Mouse (Mus musculus) C2C12 (cell line): ENCODE results near the gene Acot3. TPM values are rescaled to one million over a fixed set of nuclear protein-coding genes. Genes with fewer than 3 reads are reported as not detected.

Source experiments
- H3K27me3 ChIP-seq: one replicate; pipeline ENCODE4 v1.6.1; 2011; ENCODE audit not compliant: control insufficient read depth, insufficient read depth, insufficient read length
- H3K36me3 ChIP-seq: one replicate; pipeline ENCODE4 v1.6.1; 2011; ENCODE audit not compliant: control insufficient read depth, insufficient read depth
- H3K4me3 ChIP-seq: one replicate; pipeline ENCODE4 v1.5.1; 2011; ENCODE audit warnings: mild to moderate bottlenecking, control low read depth; ENCODE audit not compliant: poor library complexity, insufficient read depth, severe bottlenecking
- H3K79me2 ChIP-seq: one replicate; pipeline ENCODE4 v1.6.1; 2011; ENCODE audit not compliant: control insufficient read depth, insufficient read depth
- H3K79me3 ChIP-seq: one replicate; pipeline ENCODE4 v1.6.1; 2011; ENCODE audit warnings: low read depth, control low read depth
- H3ac ChIP-seq: one replicate; pipeline ENCODE3; 2011; ENCODE audit warnings: low read depth; ENCODE audit not compliant: control insufficient read depth, insufficient read length
- CEBPB ChIP-seq: IDR thresholded peaks from one replicate; pipeline ENCODE4 v1.6.1; 2011; ENCODE audit warnings: low read depth, mild to moderate bottlenecking, control low read depth, moderate library complexity
- CTCF ChIP-seq: IDR thresholded peaks from one replicate; pipeline ENCODE4 v1.5.1; 2011; ENCODE audit not compliant: control insufficient read depth, insufficient read depth, insufficient read length
- FOSL1 ChIP-seq: IDR thresholded peaks from one replicate; pipeline ENCODE4 v1.8.0; 2011; ENCODE audit warnings: mild to moderate bottlenecking, low read length; ENCODE audit not compliant: poor library complexity, insufficient read depth, severe bottlenecking
- MAX ChIP-seq: IDR thresholded peaks from one replicate; pipeline ENCODE4 v1.6.1; 2011; ENCODE audit warnings: mild to moderate bottlenecking, control low read depth
- MYOD1 ChIP-seq: IDR thresholded peaks from one replicate; pipeline ENCODE4 v1.6.1; 2011; ENCODE audit warnings: low read depth; ENCODE audit not compliant: control insufficient read depth, insufficient read length
- MYOG ChIP-seq: IDR thresholded peaks from one replicate; pipeline ENCODE4 v1.6.1; 2011; ENCODE audit not compliant: control insufficient read depth, insufficient read length; ENCODE audit errors: extremely low read depth
- USF1 ChIP-seq: IDR thresholded peaks from one replicate; pipeline ENCODE4 v1.6.1; 2011; ENCODE audit warnings: low read depth, mild to moderate bottlenecking, control low read depth, moderate library complexity
- polyA plus RNA-seq: library from polyadenylated mRNA; unstranded; fragments of >200 nt; fragmentation: generic; extraction: Trizol; gene quantifications from one replicate; pipeline ENCODE4 v1.2.1, GENCODE M21; 2012; ENCODE audit warnings: missing spikeins

The Acot3 gene
- polyA plus RNA-seq, 1 experiment = not detected

DNA sequence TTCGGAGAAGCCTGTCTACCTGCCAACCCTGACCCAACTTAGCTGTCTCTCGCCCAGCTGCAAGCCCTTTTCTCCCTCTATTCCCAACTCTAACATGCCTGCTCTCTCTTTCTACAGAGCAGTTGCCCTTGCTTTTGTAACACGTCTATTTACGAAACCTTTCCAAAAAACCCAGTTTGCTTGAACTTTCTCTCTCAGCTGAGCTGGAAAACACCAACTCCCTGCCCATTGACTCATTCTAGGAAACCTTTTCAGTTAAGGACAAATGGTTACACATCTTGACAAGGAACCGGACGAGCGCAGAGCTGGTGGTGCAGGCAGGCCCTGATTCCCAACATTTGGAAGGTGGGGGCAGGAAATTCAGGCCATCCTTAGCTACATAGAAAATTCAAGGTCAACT, 665 bp downstream of the Acot3 start:
- Histone ChIP-seq H3K79me3 (no peaks in the 10 kb centered on the region), H3K27me3 (no peaks in the 10 kb centered on the region), H3K79me2 (no peaks in the 10 kb centered on the region), H3K4me3 (no peak overlapping the region), H3K36me3 (no peaks in the 10 kb centered on the region), H3ac (no peak overlapping the region)
- TF ChIP-seq MYOG (no peak), CEBPB (no peak), CTCF (no peak), MYOD1 (no peak), MAX (no peak), FOSL1 (no peak), USF1 (no peak)

DNA sequence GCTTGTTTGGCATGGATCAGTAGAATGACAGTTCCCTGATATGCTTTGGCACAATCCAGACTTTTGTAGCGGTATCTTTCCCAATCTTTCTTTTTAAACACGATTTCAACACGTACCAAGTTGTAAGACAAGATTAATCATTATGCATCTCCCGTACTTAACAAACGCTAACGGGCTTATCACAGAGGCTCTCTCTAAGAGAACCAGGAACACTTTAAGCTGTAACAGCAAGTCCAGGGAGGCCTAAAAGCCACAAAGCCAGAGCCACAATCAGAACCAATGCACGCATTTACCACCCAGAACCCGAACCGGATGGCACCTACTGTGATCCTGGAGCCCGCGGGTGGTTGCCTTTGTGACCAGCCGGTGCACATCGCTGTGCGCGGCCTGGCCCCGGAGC, 1.2 kb downstream of the Acot3 start:
- Histone ChIP-seq H3K36me3 (no peaks in the 10 kb centered on the region), H3K27me3 (peaks cover 3% of the 10 kb centered on the region), H3ac (no peak overlapping the region), H3K79me2 (no peaks in the 10 kb centered on the region), H3K79me3 (no peaks in the 10 kb centered on the region), H3K4me3 (no peak overlapping the region)
- TF ChIP-seq FOSL1 (no peak), MYOD1 (no peak), CEBPB (no peak), USF1 (no peak), CTCF (no peak)

DNA sequence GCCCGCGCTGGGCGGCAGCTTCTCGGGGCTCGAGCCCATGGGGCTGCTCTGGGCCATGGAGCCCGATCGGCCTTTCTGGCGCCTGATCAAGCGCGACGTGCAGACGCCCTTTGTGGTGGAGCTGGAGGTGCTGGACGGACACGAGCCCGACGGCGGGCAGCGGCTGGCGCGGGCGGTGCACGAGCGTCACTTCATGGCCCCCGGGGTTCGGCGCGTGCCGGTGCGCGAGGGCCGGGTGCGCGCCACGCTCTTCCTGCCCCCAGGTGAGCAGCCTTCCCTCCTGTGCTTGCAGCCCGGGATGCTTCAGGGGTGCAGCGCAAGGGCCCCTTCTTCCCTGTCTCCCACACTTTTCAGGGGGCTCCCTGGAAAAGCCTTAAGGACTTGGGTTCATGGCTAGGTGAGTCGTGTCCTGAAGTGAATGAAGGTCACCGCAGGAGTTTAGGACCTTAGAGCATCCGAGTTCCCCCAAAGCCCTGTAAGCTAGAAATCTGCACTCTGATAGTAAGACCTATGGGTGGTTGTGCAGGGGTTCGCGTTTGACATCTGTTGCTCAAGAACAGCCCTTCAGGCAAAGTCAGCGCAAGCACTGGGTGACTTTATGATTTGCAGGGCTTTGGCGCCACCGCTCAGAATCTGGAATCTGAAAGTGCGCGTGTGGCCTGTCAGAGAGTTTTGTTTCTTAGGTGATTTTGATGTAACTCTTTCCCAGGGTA, 1.9 kb downstream of the Acot3 start:
- H3K79me2 ChIP-seq = no peaks in the 10 kb centered on the region
- H3K79me3 ChIP-seq = no peaks in the 10 kb centered on the region
- TF ChIP-seq MYOD1 (no peak), MAX (no peak), USF1 (no peak), CEBPB (no peak), MYOG (no peak), CTCF (no peak), FOSL1 (no peak)
- H3K27me3 ChIP-seq = peaks cover 3% of the 10 kb centered on the region
- H3K36me3 ChIP-seq = no peaks in the 10 kb centered on the region
- no peak overlapping the region for H3ac ChIP-seq
- H3K4me3 ChIP-seq = no peak overlapping the region

DNA sequence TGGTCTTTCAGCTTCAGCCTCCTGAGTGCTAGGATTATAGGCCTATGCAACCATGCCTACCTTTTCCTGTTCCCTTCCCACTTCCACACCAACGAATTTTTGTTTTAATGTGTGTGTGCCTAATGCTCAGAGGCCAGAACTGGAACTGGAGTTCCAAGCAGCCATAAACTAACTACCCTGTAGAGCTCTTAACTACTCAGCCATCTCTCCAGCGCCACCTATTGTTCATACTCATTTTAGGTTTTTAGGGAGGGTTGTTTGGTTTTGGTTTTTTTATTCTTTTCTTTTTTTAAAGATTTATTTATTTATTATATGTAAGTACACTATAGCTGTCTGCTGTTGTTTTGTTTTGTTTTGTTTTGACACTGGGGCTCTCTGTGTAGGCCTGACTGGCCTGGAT, 9.0 kb downstream of the Acot3 start:
- H3ac ChIP-seq = no peak overlapping the region
- no peaks in the 10 kb centered on the region for H3K36me3 ChIP-seq
- H3K4me3 ChIP-seq = no peak overlapping the region
- H3K27me3 ChIP-seq = peaks cover 8% of the 10 kb centered on the region
- no peaks in the 10 kb centered on the region for H3K79me2 ChIP-seq
- no peaks in the 10 kb centered on the region for H3K79me3 ChIP-seq
- no peak for TF ChIP-seq CEBPB
- TF ChIP-seq MYOG = no peak
- no peak for TF ChIP-seq CTCF
- TF ChIP-seq FOSL1 = no peak
- TF ChIP-seq USF1 = no peak
- TF ChIP-seq MYOD1 = no peak
- TF ChIP-seq MAX = no peak

DNA sequence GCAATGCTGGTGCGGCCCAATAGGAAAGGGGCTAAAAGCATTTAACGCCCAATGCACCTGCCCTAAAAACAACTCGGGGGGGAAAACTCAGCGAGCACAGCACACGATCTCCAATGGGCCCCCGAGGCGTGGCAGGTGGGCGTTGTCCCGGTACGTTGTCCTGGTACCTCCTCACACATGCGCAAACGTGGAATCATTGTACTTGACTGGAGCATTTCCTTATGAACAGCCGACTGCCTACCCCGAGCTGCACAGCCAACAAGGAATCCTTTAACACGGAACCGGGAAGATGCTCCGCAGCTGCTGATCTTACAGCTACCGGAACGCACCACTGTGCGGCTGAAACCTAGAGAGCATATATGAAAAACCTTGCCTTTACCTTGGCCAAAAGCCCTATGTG, 10.4 kb downstream of the Acot3 start:
- Histone ChIP-seq H3K79me3 (no peaks in the 10 kb centered on the region), H3K36me3 (no peaks in the 10 kb centered on the region), H3K79me2 (no peaks in the 10 kb centered on the region), H3K27me3 (peaks cover 10% of the 10 kb centered on the region), H3K4me3 (no peak overlapping the region), H3ac (no peak overlapping the region)
- no peak for TF ChIP-seq FOSL1
- TF ChIP-seq MAX = no peak
- no peak for TF ChIP-seq USF1
- TF ChIP-seq MYOD1 = no peak
- no peak for TF ChIP-seq MYOG
- TF ChIP-seq CEBPB = no peak
- no peak for TF ChIP-seq CTCF

DNA sequence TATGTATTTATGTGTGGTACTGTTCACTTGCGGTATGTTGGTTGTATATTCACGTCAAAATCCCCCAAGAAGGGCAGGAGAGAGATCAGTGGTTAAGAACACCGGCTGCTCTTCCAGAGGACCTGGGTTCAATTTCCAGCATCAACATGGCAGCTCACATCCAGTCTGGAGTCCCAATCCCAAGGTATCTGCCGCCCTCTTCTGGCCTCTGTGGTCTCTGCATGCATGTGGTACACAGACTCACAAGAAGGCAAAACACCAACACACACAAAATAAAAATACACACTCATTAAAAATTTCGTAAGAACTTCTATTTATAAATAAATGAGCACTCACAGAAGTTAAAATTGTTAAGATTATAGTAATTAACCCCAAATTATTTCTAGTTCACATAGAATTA, 11.3 kb downstream of the Acot3 start:
- Histone ChIP-seq H3K79me2 (no peaks in the 10 kb centered on the region), H3K79me3 (no peaks in the 10 kb centered on the region), H3K27me3 (peaks cover 9% of the 10 kb centered on the region), H3K4me3 (no peak overlapping the region), H3K36me3 (no peaks in the 10 kb centered on the region), H3ac (no peak overlapping the region)
- TF ChIP-seq USF1 (no peak), MAX (no peak), CEBPB (no peak), FOSL1 (no peak), CTCF (no peak), MYOD1 (no peak), MYOG (no peak)
